Mouse (Mus musculus): ENCODE results near the gene Sesn1. TPM values are rescaled to one million over a fixed set of nuclear protein-coding genes. Genes with fewer than 3 reads are reported as not detected.

The Sesn1 gene
- polyA plus RNA-seq, 1 experiment, result 16.2 TPM

DNA sequence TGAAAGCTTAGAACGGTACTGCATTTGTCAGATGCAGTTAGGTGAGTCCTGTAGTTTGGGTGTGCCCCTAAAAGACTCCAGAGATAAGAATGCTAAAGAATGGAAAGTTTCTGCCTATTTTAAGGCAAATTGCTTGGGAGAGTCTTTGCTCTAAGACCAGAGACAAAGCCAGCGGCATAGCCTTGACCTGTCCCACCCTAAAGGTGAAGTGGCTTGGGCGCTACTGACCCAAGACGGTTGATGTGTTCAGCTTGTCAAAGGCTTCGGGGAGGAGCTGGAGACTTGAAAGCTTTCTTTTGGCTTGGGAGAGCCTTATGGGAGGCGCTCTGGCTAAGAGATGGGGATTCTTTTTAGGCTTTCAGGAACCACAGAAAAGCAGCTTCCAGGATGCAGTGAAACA, 17.4 kb upstream of the Sesn1 start:
- Histone ChIP-seq H3K27ac (ENCODE audit: insufficient read depth, low read length) (peak overlapping the region; percentile 94), H3K27me3 (ENCODE audit: control insufficient read depth, insufficient read depth, low read length, poor library complexity, severe bottlenecking) (no peaks in the 10 kb centered on the region), H3K36me3 (ENCODE audit: control insufficient read depth, insufficient read depth, low read length, poor library complexity, severe bottlenecking) (no peaks in the 10 kb centered on the region; the same call in 1 of the 2 replicates)

DNA sequence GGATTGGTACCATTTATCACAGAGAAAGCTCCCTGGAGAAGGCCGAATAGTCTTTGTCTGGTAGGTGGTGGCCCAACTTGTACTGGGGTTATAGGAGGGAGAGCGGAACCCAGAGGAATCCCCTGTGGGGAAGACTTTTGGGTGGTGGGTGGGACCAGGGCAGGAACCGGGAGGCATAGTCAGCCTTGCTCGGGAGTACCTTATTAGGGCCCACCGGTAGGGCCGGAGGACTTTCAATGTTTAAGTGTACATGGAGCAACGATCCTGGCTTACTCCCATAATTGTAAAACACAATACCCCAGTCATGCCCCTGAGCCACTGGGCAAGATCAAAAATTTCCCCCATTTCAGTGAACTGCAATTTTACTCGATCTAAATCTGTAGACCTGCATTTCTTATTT, 12.5 kb upstream of the Sesn1 start:
- no peak overlapping the region for H3K27ac ChIP-seq (ENCODE audit: insufficient read depth, low read length)
- H3K36me3 ChIP-seq (ENCODE audit: control insufficient read depth, insufficient read depth, low read length, poor library complexity, severe bottlenecking), result peaks cover 15% of the 10 kb centered on the region
- no peak for TF ChIP-seq EP300 (IDR thresholded peaks at IDR 0.05; ENCODE audit: insufficient read depth, low read depth, low read length)
- no peak for TF ChIP-seq CTCF (IDR thresholded peaks at IDR 0.05; ENCODE audit: low read depth, low read length)
- no peak for TF ChIP-seq POLR2A (IDR thresholded peaks at IDR 0.05; ENCODE audit: insufficient read depth, low read length)
- no peaks in the 10 kb centered on the region for H3K27me3 ChIP-seq (ENCODE audit: control insufficient read depth, insufficient read depth, low read length, poor library complexity, severe bottlenecking)
- H3K4me3 ChIP-seq (ENCODE audit: low read depth, low read length), result no peak overlapping the region
- H3K4me1 ChIP-seq (ENCODE audit: control insufficient read depth, insufficient read depth, low read length), result no peaks in the 10 kb centered on the region
- no peak overlapping the region for H3K9ac ChIP-seq (ENCODE audit: low read depth, poor library complexity, severe bottlenecking)
- peaks cover 81% of the 10 kb centered on the region for H3K9me3 ChIP-seq (replicated peaks; ENCODE audit: control insufficient read depth, insufficient read depth, low read length, poor library complexity, severe bottlenecking)

More for the DNA sequence above, 17.4 kb upstream of the Sesn1 start:
- H3K9ac ChIP-seq (ENCODE audit: low read depth, poor library complexity, severe bottlenecking), result no peak overlapping the region
- H3K4me3 ChIP-seq (ENCODE audit: low read depth, low read length), result no peak overlapping the region
- peaks cover 64% of the 10 kb centered on the region for H3K9me3 ChIP-seq (replicated peaks; ENCODE audit: control insufficient read depth, insufficient read depth, low read length, poor library complexity, severe bottlenecking)
- H3K4me1 ChIP-seq (ENCODE audit: control insufficient read depth, insufficient read depth, low read length), result no peaks in the 10 kb centered on the region
- TF ChIP-seq EP300 (IDR thresholded peaks at IDR 0.05; ENCODE audit: insufficient read depth, low read depth, low read length) (peak; percentile 83), CTCF (IDR thresholded peaks at IDR 0.05; ENCODE audit: low read depth, low read length) (no peak)

DNA sequence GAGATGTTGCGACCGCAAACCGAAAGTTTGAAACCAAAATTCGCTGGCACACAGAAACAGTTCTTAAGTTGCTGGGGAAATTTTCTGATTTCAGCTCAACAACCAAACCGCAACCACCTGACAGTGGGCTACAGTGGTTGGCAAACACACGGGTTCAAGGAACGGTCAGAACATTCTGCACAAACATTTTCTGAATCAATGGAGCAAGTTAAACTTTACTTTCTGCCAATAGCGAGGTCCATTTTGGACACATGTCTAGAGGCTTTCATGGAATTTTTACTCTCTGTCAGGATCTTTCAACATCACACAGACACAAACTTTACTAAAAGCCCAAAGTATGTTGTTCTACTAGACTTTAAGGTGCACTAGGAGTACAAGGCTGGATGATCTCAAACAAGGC, 6.3 kb upstream of the Sesn1 start:
- H3K4me3 ChIP-seq (ENCODE audit: low read depth, low read length), result no peak overlapping the region
- no peak overlapping the region for H3K9ac ChIP-seq (ENCODE audit: low read depth, poor library complexity, severe bottlenecking)
- TF ChIP-seq POLR2A (IDR thresholded peaks at IDR 0.05; ENCODE audit: insufficient read depth, low read length) (no peak), CTCF (IDR thresholded peaks at IDR 0.05; ENCODE audit: low read depth, low read length) (no peak)
- H3K4me1 ChIP-seq (ENCODE audit: control insufficient read depth, insufficient read depth, low read length), result no peaks in the 10 kb centered on the region
- peaks cover 17% of the 10 kb centered on the region for H3K36me3 ChIP-seq (ENCODE audit: control insufficient read depth, insufficient read depth, low read length, poor library complexity, severe bottlenecking)
- H3K27ac ChIP-seq (ENCODE audit: insufficient read depth, low read length), result no peak overlapping the region
- H3K9me3 ChIP-seq (replicated peaks; ENCODE audit: control insufficient read depth, insufficient read depth, low read length, poor library complexity, severe bottlenecking), result peaks cover 73% of the 10 kb centered on the region
- no peaks in the 10 kb centered on the region for H3K27me3 ChIP-seq (ENCODE audit: control insufficient read depth, insufficient read depth, low read length, poor library complexity, severe bottlenecking)

DNA sequence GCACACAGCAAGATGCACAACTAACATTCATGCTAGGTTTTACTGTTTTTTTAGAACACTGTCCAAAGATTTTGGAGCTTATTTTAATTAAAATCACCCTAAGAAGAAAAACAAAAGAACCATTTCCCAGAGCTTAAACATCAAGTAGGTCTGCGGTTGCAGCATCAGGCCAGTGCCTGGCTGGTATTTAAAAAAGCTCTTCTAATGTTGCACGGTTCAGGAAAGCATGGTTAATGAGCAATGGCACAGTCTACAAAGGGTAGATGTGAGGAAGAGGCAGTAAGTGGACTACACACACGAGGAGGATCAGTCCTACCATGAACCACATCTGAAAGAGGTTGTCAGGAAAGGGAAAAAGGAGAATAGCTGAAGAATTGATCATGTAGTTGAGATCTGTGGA, 5.0 kb upstream of the Sesn1 start:
- Histone ChIP-seq H3K36me3 (ENCODE audit: control insufficient read depth, insufficient read depth, low read length, poor library complexity, severe bottlenecking) (peaks cover 17% of the 10 kb centered on the region), H3K27me3 (ENCODE audit: control insufficient read depth, insufficient read depth, low read length, poor library complexity, severe bottlenecking) (no peaks in the 10 kb centered on the region), H3K9ac (ENCODE audit: low read depth, poor library complexity, severe bottlenecking) (no peak overlapping the region), H3K4me3 (ENCODE audit: low read depth, low read length) (no peak overlapping the region), H3K4me1 (ENCODE audit: control insufficient read depth, insufficient read depth, low read length) (no peaks in the 10 kb centered on the region), H3K27ac (ENCODE audit: insufficient read depth, low read length) (no peak overlapping the region), H3K9me3 (replicated peaks; ENCODE audit: control insufficient read depth, insufficient read depth, low read length, poor library complexity, severe bottlenecking) (peaks cover 60% of the 10 kb centered on the region)
- TF ChIP-seq EP300 (IDR thresholded peaks at IDR 0.05; ENCODE audit: insufficient read depth, low read depth, low read length) (no peak), CTCF (IDR thresholded peaks at IDR 0.05; ENCODE audit: low read depth, low read length) (no peak), POLR2A (IDR thresholded peaks at IDR 0.05; ENCODE audit: insufficient read depth, low read length) (no peak)

DNA sequence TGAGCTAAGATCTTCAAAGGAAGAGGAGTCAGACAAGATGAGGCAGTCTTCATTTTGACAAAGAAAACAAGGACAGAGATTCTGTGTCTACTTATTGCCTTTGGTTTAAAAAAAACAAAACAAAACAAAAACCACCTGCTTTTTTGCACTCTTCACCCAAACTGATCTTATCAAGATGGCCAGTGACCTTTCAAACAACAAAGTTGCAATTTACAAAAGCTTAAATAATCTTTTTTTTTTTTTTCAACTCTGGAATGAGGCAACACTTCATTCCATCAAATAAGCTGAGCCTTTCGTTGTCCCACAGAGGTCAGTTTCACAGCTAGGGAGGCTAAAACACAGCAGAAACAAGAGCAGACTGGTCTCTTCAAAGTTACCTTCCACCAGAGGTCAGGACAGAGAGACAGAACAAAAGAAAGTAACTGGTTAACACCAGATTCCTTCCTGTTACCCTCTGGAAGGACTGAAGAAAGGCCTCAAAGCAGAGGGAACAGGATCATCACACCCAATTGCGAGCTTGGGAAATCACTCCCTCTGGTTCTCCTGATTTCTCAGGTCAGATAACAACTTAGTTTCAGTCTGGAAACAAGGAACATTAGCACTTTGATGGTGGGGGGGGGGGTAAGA, 3.9 kb upstream of the Sesn1 start:
- Histone ChIP-seq H3K9ac (ENCODE audit: low read depth, poor library complexity, severe bottlenecking) (no peak overlapping the region), H3K4me3 (ENCODE audit: low read depth, low read length) (no peak overlapping the region), H3K27me3 (ENCODE audit: control insufficient read depth, insufficient read depth, low read length, poor library complexity, severe bottlenecking) (no peaks in the 10 kb centered on the region), H3K27ac (ENCODE audit: insufficient read depth, low read length) (no peak overlapping the region), H3K4me1 (ENCODE audit: control insufficient read depth, insufficient read depth, low read length) (no peaks in the 10 kb centered on the region), H3K36me3 (ENCODE audit: control insufficient read depth, insufficient read depth, low read length, poor library complexity, severe bottlenecking) (peaks cover 10% of the 10 kb centered on the region), H3K9me3 (replicated peaks; ENCODE audit: control insufficient read depth, insufficient read depth, low read length, poor library complexity, severe bottlenecking) (peaks cover 49% of the 10 kb centered on the region)
- no peak for TF ChIP-seq POLR2A (IDR thresholded peaks at IDR 0.05; ENCODE audit: insufficient read depth, low read length)
- TF ChIP-seq CTCF (IDR thresholded peaks at IDR 0.05; ENCODE audit: low read depth, low read length), result no peak
- TF ChIP-seq EP300 (IDR thresholded peaks at IDR 0.05; ENCODE audit: insufficient read depth, low read depth, low read length), result no peak

DNA sequence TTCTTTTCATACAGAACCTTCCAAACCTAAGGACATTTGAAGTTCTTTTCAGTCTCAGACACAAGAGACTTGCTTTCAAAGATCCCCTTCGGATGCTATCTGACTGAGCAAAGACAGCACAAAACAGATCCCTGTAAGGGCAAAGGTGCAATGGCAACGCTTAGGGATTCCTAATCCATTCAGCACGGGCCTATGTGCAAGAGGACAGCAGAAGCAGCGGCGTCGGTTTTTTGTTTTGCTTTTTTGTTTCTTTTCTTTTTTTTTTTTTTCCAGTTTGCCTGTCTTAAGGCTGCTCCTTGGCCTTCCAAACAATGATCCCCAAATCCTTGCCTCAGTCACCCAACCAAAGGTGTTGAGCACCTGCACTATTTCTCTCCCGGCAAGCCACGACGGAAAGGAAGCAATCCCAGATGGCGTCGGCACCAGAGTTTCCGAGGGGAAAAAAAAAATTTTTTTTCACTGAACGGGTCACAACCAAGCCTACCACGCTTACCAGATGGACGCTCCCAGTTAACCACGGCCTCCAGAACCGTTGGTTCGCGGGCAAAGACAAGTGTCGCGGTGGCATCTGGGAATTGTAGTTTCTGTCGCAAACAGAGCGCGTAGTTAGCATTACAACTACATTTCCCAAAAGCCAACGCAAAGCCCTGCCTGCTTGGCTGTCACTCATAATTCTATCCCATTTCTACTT, 510 bp upstream of the Sesn1 start:
- Histone ChIP-seq H3K4me3 (ENCODE audit: low read depth, low read length) (peak overlapping the region; percentile 93), H3K27me3 (ENCODE audit: control insufficient read depth, insufficient read depth, low read length, poor library complexity, severe bottlenecking) (no peaks in the 10 kb centered on the region), H3K36me3 (ENCODE audit: control insufficient read depth, insufficient read depth, low read length, poor library complexity, severe bottlenecking) (no peaks in the 10 kb centered on the region), H3K27ac (ENCODE audit: insufficient read depth, low read length) (no peak overlapping the region), H3K4me1 (ENCODE audit: control insufficient read depth, insufficient read depth, low read length) (no peaks in the 10 kb centered on the region), H3K9me3 (replicated peaks; ENCODE audit: control insufficient read depth, insufficient read depth, low read length, poor library complexity, severe bottlenecking) (peaks cover 15% of the 10 kb centered on the region), H3K9ac (ENCODE audit: low read depth, poor library complexity, severe bottlenecking) (peak overlapping the region; percentile 71)
- no peak for TF ChIP-seq CTCF (IDR thresholded peaks at IDR 0.05; ENCODE audit: low read depth, low read length)
- peak; percentile 36 for TF ChIP-seq POLR2A (IDR thresholded peaks at IDR 0.05; ENCODE audit: insufficient read depth, low read length)
